Mouse (Mus musculus) midbrain, postnatal 0 days (tissue): ENCODE data around the gene Rpl18a. TPM values are rescaled to one million over a fixed set of nuclear protein-coding genes. Genes with fewer than 3 reads are reported as not detected.

Experiments used
- ATAC-seq: fragments of 200-750 bp; cut with Nextera tagmentation; 2 replicates; pipeline ENCODE4 v1.8.0; 2017; ENCODE audit warnings: moderate number of reproducible peaks, mild to moderate bottlenecking, moderate TSS enrichment, moderate library complexity; ENCODE audit not compliant: low FRiP score
- DNase-seq: peaks from one replicate; pipeline ENCODE4 v3.0.0-alpha.2; 2015; ENCODE audit warnings: low spot score
- H3K27ac ChIP-seq: fragments of 300-500 bp; sonication (generic); 2 replicates; pipeline ENCODE4 v1.5.1; 2014; ENCODE audit warnings: low read depth, mild to moderate bottlenecking, low read length, mixed read lengths
- H3K27me3 ChIP-seq: fragments of 300-500 bp; sonication (generic); 2 replicates; pipeline ENCODE4 v1.6.1; 2014; ENCODE audit warnings: low read length, control low read depth, mixed read lengths; ENCODE audit not compliant: insufficient read depth
- H3K36me3 ChIP-seq: fragments of 300-500 bp; sonication (generic); 2 replicates; pipeline ENCODE4 v1.6.1; 2014; ENCODE audit warnings: low read length, control low read depth, mixed read lengths; ENCODE audit not compliant: insufficient read depth
- H3K4me1 ChIP-seq: fragments of 300-500 bp; sonication (generic); 2 replicates; pipeline ENCODE4 v1.6.1; 2014; ENCODE audit warnings: mild to moderate bottlenecking, control low read depth, antibody characterized with exemption, low read length, mixed read lengths; ENCODE audit not compliant: insufficient read depth
- H3K4me2 ChIP-seq: fragments of 300-500 bp; sonication (generic); 2 replicates; pipeline ENCODE4 v1.6.1; 2014; ENCODE audit warnings: low read depth, mild to moderate bottlenecking, low read length, mixed read lengths; ENCODE audit not compliant: poor library complexity, severe bottlenecking
- H3K4me3 ChIP-seq: fragments of 300-500 bp; sonication (generic); 2 replicates; pipeline ENCODE4 v1.5.1; 2014; ENCODE audit warnings: low read depth, mild to moderate bottlenecking, low read length, moderate library complexity
- H3K9ac ChIP-seq: fragments of 300-500 bp; sonication (generic); replicated peaks from 2 replicates; pipeline ENCODE4 v1.6.1; 2014; ENCODE audit warnings: mild to moderate bottlenecking, low read length, moderate library complexity, mixed read lengths; ENCODE audit not compliant: poor library complexity, severe bottlenecking
- H3K9me3 ChIP-seq: fragments of 300-500 bp; sonication (generic); 2 replicates; pipeline ENCODE4 v1.6.1; 2016; ENCODE audit warnings: low read length, control low read depth
- CTCF ChIP-seq: IDR thresholded peaks from 2 replicates; pipeline ENCODE4 v1.5.1; 2016; ENCODE audit warnings: antibody characterized with exemption, mild to moderate bottlenecking
- WGBS: fragments of 180-500 bp; shearing (Covaris S2); extraction: QIAGEN DNeasy Blood & Tissue Kit; methylation state at CpG from one replicate; pipeline ENCODE4 v1.1.7; 2014; 5-methylcytosine and 5-hydroxymethylcytosine counted together
- polyA plus RNA-seq: library from polyadenylated mRNA; unstranded; fragments of >200 nt; fragmentation: Nextera tagmentation; extraction: Ambion mirVana; gene quantifications from 2 replicates; pipeline ENCODE4 v1.2.1, GENCODE M21; 2015
- total RNA-seq: library from RNA; depleted of rRNA; stranded (reverse); fragments of >200 nt; gene quantifications from 2 replicates; pipeline ENCODE4 v1.2.3, GENCODE M21; 2014

The Rpl18a gene
- total and polyA plus RNA-seq, 2 experiments from 2014 or later, result 1,819 to 2,285 TPM

DNA sequence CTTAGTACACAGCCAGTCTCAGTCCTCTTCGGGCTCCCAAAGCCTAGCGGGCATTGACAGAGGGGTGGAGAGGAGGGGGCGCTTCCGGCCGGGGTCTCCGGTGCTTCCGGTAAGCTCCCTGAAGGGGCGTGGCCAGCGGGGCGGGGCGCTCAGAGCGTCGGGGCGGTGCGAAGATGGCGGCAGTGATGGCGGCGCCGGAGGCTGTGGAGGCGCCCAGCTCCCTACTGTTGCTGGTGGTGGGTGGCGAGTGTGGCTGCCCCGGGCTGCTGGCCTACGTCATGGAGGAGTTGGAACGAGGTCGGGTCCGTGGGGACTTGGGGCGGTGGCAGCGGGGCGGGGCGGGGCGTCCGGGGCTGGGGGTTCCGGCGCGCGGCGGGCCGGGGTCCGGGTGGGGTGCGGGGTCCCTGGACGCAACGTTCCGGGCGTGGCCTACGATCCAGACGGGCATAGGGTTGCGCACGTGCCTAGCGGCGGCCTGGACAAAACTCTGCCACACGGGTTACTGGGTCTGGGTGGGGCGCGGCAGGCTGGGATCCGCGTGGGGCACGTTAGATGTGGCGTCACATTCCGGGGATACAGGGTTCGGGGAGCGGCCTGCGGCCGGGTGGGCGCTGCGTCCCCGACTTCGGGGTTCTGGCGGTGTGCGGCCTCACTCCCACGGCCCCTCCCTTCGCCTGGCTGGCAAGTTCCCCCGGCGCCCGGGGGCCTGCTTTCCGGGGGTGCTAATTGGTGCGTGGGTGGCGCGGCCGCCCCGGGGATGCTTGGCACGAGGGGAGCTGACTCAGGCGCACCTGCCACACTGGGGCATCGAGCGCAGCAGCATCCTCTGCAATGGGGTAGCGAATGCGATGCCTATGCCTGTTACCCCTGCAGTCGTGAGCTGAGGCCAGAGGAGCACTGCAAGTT is 8.9 kb upstream of the Rpl18a start, which contains the start of gene Map1s:
Gene Map1s, plus strand, starts transcription at position 102 of the 906 bp plus-strand sequence.
- DNase-seq, result peak; percentile 93
- Histone ChIP-seq H3K4me3 (peak within 1 kb of the TSS; percentile 88), H3K9me3 (no peaks in the 10 kb centered on the region), H3K9ac (peak within 1 kb of the TSS; percentile 89), H3K27me3 (0 out of 2 replicates have a peak, but pooled peaks cover 4% of the 10 kb centered on the region), H3K4me1 (peaks cover 3% of the 10 kb centered on the region; the same call in 1 of the 2 replicates), H3K4me2 (peak within 1 kb of the TSS; percentile 92), H3K36me3 (0 out of 2 replicates have a peak, but pooled peaks cover 4% of the 10 kb centered on the region), H3K27ac (peak within 1 kb of the TSS; percentile 91)
- peak; percentile 95 for ATAC-seq
- TF ChIP-seq CTCF, result peak; percentile 25; the same call in 1 of the 2 replicates
- under 1% methylated on average over 68 of the region's 86 CpGs for WGBS

DNA sequence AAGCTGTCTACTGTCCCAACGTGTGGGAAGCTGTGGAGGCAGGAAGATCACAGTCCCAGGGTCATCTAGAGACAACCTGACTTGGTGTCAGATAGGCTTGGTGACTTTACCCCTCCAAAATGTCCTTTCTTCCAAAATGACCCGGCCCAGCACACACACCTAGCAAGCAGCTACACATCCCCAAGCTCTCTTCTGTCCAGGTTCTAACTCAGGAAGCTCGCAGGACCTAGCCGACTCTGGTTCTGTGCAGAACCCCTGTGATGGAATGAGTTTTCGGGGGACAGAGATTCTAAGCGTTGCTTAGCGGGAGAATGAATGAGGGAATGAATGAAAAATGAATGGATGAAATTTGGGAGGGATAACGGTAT is 8.2 kb upstream of the Rpl18a start:
- Histone ChIP-seq H3K4me2 (peak overlapping the region; percentile 92), H3K9me3 (no peaks in the 10 kb centered on the region), H3K9ac (peak overlapping the region; percentile 89), H3K27ac (peak overlapping the region; percentile 91), H3K27me3 (0 out of 2 replicates have a peak, but pooled peaks cover 4% of the 10 kb centered on the region), H3K36me3 (no peaks in the 10 kb centered on the region), H3K4me3 (peak overlapping the region; percentile 88), H3K4me1 (peaks cover 3% of the 10 kb centered on the region; the same call in 1 of the 2 replicates)
- 13% methylated on average over 8 of the region's 8 CpGs for WGBS
- peak; percentile 35 for ATAC-seq
- no peak for TF ChIP-seq CTCF
- DNase-seq, result no peak

DNA sequence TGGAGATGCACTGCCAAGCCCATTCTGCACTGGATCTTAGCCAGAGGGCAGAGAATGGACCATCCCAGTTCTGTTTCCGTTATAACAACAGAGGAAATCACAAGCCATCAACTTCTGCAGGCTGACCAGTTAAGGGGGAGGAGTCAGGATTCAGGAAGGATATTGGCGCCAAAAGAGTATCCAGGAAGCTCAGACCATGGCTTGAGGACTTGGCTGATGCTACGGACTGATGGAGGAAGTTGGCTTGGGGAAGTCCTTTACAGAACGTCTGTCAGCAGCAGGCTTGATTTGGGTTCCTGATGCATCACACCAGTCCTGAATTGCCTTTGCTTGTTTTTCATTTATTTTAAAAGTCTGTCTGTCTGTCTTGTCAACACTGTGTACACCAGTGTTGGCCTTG is 7.3 kb upstream of the Rpl18a start:
- no peaks in the 10 kb centered on the region for H3K9me3 ChIP-seq
- H3K27ac ChIP-seq, result no peak overlapping the region
- 66% methylated on average over 4 of the region's 4 CpGs for WGBS
- peaks cover 3% of the 10 kb centered on the region; the same call in 1 of the 2 replicates for H3K4me1 ChIP-seq
- no peaks in the 10 kb centered on the region for H3K36me3 ChIP-seq
- H3K4me2 ChIP-seq, result no peak overlapping the region
- no peak overlapping the region for H3K4me3 ChIP-seq
- no peak overlapping the region for H3K9ac ChIP-seq
- H3K27me3 ChIP-seq, result 0 out of 2 replicates have a peak, but pooled peaks cover 4% of the 10 kb centered on the region
- ATAC-seq (no peak), DNase-seq (no peak)
- TF ChIP-seq CTCF, result no peak

DNA sequence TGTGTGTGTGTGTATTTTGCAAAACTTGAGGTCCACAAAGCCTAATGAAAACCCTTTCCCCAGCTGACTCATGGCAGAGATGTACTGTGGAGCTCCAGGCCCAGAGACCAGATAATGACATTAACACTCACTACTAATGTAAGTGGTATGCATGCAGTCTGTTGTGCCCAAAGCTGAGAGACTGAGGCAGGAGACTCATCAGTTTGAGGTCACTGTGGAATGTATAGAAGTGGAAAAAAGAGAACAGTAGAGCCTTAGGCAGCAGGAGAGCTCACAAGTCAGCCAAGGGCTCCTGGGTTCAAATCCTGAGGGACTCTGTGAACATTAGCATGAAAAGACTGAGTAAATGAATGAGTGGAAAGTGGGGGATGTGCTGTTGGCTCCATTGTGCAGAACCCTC is 6.4 kb upstream of the Rpl18a start:
- Histone ChIP-seq H3K9me3 (no peaks in the 10 kb centered on the region), H3K27ac (no peak overlapping the region), H3K4me2 (no peak overlapping the region), H3K27me3 (0 out of 2 replicates have a peak, but pooled peaks cover 4% of the 10 kb centered on the region), H3K9ac (no peak overlapping the region), H3K36me3 (no peaks in the 10 kb centered on the region), H3K4me3 (no peak overlapping the region), H3K4me1 (peaks cover 3% of the 10 kb centered on the region; the same call in 1 of the 2 replicates)
- no peak for ATAC-seq
- TF ChIP-seq CTCF, result no peak
- no peak for DNase-seq

DNA sequence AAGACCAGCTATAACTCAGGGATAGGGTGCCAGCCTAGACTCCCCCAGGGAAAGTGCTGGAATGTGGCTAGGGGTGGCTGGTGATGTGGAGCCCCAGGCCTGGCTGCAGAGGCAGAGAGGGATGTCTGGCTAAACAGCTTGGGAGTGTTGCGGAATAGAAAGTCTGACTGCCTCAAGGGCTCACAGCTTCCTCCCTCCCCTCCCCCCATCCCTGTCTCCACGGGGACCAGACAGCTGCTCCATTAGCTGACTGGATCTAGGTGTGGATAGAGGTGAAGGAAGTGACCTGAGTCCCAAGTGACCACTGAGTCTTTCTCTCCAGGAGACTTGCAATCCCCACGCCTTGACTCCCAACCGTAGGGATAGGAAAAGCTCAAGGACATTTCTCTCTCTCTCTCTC is 5.9 kb upstream of the Rpl18a start:
- WGBS, result 45% methylated on average over 4 of the region's 4 CpGs
- no peak overlapping the region for H3K4me3 ChIP-seq
- no peak overlapping the region for H3K9ac ChIP-seq
- TF ChIP-seq CTCF, result no peak
- no peaks in the 10 kb centered on the region for H3K36me3 ChIP-seq
- DNase-seq (no peak), ATAC-seq (no peak)
- no peak overlapping the region for H3K27ac ChIP-seq
- H3K4me2 ChIP-seq, result no peak overlapping the region
- H3K27me3 ChIP-seq, result 0 out of 2 replicates have a peak, but pooled peaks cover 4% of the 10 kb centered on the region
- peaks cover 3% of the 10 kb centered on the region; the same call in 1 of the 2 replicates for H3K4me1 ChIP-seq
- no peaks in the 10 kb centered on the region for H3K9me3 ChIP-seq

DNA sequence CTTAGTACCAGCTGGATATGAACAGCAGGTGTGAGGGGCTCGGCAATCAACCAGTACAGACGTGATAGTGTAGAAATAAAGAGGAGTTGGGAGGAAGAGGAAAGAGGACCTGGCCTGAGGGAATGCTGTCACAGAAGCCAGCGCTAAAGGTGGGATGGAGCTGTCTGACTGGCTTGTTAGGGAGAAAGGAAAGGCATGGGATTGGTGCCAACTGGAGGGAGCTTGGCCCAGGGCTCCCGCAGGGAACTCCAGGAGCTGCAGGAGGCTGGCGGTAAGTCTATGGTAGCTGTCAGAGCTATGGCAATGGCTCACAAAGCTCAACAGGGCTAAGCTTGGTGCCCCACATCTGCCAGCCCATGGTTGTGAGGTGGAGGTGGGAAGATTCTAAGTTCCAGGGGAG is 5.0 kb upstream of the Rpl18a start:
- no peak for ATAC-seq
- WGBS, result 40% methylated on average over 5 of the region's 5 CpGs

More for the DNA sequence above, 5.0 kb upstream of the Rpl18a start:
- no peak overlapping the region for H3K27ac ChIP-seq
- no peaks in the 10 kb centered on the region for H3K9me3 ChIP-seq
- 0 out of 2 replicates have a peak, but pooled peaks cover 4% of the 10 kb centered on the region for H3K27me3 ChIP-seq
- H3K9ac ChIP-seq, result no peak overlapping the region
- TF ChIP-seq CTCF, result no peak
- no peaks in the 10 kb centered on the region for H3K36me3 ChIP-seq
- H3K4me3 ChIP-seq, result no peak overlapping the region
- no peak for DNase-seq
- H3K4me2 ChIP-seq, result no peak overlapping the region
- peaks cover 3% of the 10 kb centered on the region; the same call in 1 of the 2 replicates for H3K4me1 ChIP-seq
